Mouse (Mus musculus) mature B cell (primary cell): ENCODE results near the gene Tshr.
"Not testable (repeated sequence)": the region's sequence is repeated elsewhere in the genome, so short reads cannot be mapped to it uniquely, and the experiment has no call there.

Experiments used
- in situ Hi-C: fragments of 300-500 bp; cut with MboI; formaldehyde crosslinking; loops from 2 replicates; pipeline ENCODE4 v1.14.3; 2019

Gene Tshr

DNA sequence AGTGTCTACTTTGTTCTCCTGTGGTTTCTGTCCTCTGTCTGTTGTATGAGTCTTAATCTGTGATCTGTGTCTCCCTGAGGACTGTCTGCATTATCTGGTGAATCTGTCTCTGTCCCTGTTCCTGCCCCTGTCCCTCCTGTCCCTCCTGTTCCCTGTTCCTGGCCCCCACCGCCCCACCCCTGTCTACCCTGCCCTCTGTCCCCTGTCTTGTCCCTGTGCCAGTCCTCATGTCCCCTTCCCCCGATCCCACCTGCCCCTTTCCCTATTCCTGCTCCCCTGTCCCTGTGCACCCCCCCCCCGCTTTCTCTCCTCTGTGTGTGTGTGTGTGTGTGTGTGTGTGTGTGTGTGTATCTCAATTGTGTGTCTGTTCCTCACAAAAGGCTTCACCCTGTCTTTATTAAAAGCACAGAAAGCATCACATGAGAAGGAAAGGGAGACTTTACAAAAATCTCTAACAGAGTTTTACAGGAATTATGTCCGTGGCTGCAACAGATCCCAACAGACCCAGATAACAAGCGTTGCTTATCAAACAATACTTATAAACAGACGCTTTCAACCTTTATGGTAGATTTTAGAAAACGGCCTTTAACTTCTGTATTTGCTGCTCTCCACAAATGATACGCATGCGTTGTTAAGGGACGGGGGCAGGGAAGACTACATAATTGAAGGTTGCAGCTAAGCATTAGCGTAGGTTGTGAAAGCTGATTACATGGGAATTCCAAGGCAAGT lies 111.3 kb downstream of the Tshr start:
- in situ Hi-C loops, result no loop called here

DNA sequence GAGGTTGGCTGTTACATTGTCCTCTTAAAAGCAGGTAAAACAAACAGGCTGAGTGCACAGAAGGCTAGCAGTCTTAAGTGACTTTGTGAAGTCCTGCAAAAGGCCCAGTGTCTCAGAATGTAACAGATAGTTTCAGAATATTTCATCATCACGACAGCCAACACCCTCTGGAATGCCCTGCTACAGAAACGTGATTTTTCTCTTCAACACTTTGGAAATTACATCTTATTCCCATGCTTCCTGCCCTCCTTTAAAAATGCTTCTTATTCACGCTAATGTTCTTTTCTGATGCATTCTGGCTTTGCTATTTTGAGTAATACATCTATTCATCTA lies 111.8 kb downstream of the Tshr start:
- in situ Hi-C loops, result no loop called here

DNA sequence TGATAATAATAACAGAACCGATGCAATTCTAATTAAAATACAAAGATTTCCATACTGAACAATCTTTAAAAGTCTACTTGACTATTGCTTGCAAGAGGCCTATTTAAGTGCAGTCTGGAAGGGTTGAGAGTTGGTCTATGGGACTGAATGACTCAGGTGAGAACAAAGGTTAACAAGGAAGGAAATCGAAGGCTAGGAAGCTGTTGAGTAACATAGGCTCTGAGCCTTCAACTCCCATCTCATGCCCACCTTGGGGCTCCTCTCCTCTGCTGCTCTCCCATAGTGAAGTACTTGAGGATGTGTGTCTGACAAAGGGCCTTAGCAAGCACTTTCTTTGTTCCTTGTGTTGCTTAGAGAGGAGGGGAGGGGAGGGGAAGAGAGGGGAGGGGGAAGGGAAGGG lies 116.1 kb downstream of the Tshr start:
- in situ Hi-C loops, result no loop called here

DNA sequence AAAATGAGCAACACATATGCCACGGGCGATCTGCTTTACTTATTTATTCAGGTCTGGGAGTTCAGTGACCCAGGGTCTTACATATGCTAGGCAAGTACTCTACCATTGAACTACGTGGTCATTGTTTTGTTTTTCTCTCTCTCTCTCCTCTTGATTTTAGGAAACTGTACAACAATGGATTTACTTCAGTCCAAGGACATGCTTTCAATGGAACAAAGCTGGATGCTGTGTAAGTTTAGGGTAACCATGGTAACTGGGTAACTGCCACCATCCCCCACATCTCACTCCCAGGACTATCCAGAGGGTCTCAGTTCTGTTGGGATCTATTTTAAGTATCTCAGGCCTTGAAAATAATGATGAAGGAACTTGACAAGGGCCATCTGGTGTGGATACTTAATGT lies 127.4 kb downstream of the Tshr start:
- in situ Hi-C loops, result no loop called here

DNA sequence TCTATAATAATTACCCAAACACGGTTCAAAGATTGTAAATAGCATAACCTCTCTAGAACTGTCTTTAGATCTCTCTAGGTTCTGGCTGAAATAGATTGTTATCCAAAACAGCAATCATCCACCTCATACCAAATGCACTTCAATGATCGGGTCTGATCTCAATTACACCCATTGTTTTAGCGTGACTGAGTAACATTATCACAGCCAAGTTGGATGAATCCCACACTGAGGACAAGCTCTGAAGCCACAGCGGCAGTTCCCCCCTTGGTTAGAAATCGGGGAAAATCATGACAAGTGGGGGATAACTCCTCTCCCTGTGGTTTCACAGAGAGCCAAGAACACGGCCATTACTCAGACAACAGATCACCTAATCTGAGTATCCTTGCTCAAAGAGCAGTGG lies 129.6 kb downstream of the Tshr start:
- in situ Hi-C loops, result no loop called here

DNA sequence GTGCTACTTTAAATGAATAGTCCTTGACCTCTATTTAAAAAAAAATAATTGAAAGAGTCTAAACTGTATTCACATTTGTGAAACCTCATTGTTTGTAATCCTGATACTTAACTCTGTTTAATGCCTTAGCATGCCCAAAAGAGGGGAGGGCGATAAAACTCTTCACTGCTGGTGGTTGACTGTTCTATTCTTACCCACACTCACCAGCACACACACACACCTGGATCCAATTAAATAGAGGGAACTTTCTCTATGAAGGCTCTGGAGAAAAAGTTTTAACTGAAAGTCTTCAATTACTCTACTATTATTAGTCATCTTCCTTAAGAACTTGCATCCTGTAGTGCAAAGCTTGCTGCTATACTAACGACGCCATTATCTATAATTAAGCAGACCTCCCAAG lies 133.4 kb downstream of the Tshr start:
- in situ Hi-C loops, result no loop called here

DNA sequence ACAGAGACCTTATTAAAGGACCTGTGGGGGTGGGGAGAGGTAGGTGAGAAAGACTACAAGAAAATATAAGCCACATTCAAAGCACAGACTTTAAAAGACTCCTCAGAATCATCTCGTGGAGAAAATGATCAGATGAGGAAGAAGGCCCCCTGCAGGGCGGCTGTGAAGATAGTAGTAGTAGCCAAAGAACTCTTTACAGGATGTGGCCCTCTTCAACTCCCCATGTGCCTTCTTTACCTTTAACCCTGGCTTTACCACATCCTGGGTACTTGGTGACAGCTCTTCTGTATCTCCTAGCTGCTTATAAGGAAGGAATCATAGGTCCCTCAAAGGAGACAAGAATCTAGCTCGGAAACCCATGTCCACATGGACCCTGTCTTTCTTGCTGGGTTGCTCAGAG lies 139.3 kb downstream of the Tshr start:
- in situ Hi-C loops, result no loop called here

DNA sequence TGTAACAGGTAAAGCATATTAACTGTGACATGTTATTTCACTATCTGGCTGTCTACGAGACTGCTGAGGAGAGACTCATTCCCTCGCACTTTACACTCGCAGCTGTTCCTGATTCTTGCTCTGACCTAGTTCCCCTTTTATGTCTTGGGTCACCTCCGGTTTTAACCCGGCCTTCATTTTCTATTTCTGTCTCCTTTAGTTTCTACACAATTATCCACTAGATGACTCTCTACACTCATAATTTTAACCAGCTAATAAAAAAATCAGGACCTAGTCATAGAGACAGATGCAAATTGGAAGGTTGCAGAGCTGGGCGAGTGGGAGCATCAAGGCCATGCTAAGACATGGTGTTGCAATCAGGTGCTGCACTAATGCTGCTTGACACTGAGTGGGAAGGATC lies 150.2 kb downstream of the Tshr start:
- in situ Hi-C loops, result no loop called here

DNA sequence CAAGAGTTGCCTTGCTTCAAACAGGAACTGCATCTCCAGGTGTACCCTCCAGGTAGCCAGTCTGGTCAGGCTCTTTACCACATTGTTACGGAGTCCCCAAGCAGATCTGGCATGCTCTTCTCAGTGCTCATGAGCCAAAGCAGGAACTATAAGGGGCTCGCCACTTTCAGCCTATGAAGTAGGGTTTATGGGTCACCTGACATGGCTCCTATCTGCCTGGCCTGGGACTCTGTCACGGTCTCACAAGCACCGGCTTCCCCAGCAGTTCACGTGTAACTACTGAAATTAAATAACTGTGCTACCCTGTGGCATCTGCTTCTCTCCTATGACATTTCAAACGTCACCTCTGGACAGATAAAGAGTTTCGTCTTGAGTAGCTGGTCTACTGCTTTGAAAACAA lies 155.8 kb downstream of the Tshr start:
- in situ Hi-C loops, result no loop called here

DNA sequence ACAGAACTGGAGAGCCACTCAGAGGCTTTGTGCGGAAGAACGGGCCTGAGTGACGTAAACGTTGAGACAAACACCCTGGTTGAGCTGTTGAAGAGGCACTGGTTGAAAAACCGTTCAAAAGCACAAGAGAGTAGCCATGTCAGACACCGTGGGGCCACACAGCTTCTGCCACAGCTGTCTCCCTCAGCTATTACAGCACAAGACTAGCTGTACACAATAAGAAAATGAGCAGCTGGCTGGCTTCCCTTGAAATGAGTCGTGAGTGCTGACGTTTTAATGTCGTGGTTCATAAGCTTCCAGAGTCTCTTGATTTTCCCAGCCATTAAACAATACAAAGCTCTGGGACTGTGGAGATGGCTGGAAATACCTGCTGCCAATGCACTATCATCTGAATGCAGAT lies 165.1 kb downstream of the Tshr start:
- in situ Hi-C loops, result no loop called here

DNA sequence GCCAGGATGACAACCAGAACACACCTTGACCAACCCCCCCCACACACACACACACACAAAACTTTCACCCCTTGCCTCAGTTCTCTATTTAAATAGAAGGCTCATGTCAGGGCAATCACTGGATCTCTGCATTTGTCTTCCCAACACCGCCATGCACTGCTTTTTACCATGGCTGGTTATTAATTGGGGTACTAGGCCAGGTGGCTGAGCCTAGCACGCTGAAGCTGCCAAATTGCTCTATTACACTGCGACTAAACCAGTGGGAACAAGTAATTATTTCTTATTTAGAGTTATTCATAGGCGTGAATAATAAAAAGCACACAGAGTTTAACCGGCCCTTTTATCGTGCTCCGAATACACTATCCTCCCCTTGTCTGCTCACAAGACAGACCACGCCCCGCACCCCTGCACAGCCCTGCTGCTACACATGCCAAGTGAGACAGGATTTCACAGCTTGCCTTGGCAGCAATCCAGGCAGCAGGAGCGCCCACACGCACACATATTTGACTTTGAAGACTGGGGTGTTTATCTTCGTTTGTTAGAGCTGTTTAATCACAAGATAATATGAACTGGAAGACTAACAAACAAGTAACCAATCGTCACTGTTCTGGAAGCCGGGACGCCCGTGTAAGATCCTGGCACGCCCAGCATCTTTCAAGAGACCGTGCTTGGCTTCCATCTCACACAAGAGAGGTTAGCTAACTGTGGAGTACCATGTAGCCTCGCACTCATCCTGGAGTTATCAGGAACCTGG lies 167.6 kb downstream of the Tshr start:
- in situ Hi-C loops, result no loop called here

DNA sequence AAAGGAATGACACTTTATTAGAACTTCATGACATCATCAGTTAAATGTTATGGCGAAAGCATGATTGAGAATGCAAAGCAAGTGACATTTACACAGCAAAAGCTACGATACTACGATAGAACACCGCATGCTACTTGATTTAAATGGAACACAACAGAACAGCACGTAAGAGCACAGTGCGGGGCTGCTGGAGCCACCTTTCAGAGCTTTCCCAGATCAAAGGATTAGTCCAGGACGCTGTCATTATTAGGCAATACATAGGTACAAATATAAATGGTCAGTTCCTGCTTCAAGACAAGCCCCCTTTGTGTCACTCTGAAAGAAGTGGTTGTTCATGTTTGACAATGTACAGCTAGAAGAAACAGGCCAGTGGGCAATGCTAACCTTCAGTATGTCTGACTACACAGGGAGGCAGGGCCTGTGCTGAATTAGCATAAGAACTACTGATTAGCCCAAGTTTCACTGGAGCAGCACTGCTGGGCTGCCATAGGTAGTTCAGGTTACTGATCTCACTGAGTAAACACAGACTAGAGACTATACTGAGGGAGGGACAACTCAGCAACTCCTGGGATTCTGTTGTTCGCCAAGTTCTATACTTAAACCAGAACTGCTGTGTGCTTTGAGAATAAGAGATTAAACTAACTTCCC lies 173.1 kb downstream of the Tshr start:
- in situ Hi-C loops, result not testable (repeated sequence)

DNA sequence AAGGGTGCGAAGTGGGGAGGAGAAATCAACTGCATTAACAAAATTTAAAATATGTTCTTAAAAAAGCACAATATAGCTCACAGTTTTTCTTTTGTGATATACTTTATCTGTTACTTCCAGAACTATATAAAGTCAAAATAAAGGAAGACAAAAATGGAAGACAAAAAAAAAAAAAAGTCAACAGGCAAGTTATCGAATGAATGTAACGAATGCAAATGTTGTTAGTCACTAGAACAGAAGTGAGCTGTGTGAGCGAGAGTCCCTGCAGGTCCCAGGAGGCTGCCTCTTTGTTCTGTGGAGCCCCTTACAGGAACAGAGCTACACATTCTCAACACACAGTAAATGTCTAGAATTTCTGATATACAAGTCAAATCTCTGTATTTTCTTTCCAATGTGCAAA lies 173.8 kb downstream of the Tshr start:
- in situ Hi-C loops, result not testable (repeated sequence)

DNA sequence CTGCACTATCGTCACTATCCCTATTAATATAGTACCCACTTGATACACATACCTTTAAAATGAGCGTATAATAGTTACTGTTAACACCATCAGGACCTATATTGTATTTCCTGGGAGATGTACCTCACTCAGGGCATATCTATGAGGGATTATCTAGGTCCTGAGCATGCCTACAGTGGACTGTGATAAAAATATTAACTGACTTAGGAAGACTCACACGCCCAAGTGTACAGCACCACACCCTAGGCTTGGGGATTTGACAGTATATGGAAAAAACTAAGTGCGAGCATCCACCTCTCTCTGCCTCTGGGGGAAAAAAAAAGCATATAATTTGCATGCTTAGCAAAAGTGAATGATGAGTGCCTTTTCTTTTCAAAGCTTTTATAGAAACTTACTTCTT lies 182.8 kb downstream of the Tshr start:
- in situ Hi-C loops, result no loop called here

DNA sequence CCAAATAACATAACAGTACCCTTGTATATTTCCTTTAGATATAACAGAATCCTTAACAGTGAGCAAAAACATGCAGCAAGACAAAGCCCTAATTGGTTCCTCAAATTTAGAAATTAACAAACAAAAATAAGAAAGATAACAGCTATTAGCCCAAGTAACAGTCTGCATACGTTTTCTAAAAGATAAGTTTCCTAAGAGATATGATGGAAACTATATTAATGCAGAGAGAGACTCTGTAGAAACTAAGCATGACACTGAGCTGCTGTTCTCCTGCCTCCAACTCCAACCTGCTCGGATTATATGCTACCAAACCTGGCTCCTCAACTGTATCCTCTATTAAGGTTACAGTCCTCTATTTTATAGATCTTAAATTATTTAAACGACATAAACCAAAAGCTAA lies 184.9 kb downstream of the Tshr start:
- in situ Hi-C loops, result no loop called here

DNA sequence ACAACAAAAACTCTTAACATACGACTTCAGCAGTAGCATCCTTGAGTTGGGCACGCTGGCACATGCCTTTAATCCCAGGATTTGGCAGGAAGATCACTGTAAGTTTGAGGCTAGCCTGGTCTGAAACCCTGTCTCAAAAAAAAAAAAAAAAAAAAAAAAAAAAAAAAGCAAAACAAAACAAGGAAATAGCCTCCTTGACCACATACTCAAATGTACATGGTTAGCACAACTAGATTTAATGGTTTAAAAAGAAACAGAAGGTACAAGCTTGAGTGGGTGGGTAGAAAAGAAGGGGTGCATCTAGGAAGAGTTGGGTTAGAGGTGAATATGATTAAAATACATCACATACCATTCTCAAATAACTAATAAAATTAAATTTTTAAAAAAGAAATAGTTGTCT lies 187.3 kb downstream of the Tshr start:
- in situ Hi-C loops, result loop anchor here (10.0 kb wide), 1 partner anchor 187 kb away; the partner anchor contains the start of genes Cep128 and Tshr

DNA sequence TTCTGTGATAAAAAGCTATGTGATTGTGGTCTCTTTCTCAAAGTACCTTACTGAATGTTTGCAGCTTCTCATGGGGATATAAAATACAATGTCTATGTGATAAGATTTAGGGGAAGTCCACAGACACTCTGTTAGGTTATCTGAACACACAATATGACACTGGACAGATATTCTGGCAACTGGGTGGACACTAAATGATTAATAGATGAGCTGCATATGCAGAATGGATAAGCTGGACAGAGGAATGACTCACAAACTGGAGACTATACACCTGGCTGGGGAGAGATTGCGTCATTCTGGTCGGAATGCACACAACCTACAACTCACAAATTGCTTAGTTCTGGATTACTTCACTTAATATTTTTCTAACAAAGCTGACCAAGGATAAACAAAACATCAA lies 195.3 kb downstream of the Tshr start:
- in situ Hi-C loops, result loop anchor here (10.0 kb wide), 1 partner anchor 195 kb away; the partner anchor contains the start of genes Cep128 and Tshr

DNA sequence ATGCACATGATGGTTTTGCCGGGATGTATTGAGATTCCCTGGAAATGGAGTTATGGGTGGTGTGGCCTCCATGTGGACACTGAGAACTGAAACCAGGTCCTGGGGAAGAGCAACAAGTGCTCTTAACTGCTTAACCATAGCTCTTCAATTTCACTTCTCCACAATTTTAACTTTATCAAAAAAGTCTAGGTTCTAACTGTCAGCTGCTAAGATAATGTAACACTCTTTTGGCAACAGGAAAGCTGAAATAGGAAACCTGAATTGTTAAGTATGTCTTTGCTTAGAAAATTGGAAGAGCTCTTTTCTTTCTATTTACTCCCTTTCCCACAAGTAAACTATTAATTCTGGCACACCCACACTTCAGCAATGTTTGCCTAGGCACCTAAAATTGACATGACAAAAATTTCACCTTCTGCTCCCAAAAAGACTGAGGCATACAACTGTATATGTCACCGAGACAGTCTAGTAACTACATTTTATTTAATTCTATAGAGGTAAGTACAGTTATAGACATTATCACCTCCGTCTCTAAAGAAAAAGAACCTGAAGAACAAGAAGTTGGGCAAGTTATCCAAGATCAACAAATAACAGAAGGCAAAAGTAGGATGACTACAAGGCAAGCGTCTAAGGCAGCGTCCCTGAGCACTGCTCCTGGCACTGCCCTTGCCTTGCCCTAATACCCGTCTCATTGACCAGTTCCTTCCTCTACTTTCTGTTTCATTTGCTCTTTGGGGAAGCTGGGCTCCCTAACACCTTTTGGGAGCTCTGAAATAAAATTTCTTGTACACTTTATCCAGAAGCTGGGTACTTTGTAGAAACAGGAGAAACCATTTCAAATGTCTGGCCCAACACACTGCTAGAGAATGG lies 197.1 kb downstream of the Tshr start:
- in situ Hi-C loops, result no loop called here

DNA sequence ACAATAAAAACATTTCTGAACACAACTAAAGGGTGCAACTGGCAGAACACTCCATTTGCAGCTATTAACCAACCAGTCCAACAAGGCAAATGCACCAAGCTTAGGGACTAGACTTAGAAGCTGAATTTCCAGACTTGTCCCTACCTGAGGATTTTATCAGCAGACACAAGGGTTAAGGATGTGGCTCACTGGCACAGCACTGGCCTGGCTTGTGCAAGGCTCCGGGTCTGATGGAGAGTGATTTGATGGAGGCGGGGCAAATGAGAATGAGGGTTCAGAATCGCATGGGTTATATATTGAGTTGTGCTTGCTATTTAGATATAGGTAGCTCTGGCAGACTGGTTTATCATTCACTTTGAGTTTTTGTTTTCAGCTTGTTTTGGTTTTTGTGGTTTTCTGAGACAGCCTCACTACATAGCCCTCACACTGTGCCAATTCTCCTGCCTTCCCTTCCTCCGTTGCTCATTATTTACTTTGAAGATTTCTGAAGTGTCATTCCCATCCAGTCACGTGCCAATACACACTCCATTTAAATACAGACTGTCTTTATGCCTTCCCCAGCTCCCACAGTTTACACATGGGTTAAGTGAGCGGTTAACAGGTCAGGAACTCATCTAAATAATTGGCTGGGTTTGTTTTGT lies 198.1 kb downstream of the Tshr start:
- in situ Hi-C loops, result no loop called here

DNA sequence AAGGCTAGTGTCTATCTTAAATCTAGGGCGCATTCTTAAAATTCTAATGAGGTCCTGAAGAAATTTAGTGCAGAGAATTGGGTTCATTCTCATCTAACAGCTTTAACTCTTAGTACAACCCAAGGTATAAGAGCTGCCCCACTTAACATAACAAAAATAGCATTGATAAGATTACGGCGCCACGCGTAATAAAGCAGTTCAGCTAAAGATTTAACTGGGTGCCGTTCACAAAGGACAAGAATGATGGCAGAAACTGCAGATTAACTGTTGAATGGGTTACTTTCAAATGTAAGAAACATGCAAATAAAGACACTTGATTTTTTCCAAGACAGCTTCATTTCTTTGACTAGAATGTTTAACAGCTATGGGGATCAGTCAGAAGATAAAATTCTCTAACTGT lies 199.0 kb downstream of the Tshr start:
- in situ Hi-C loops, result no loop called here

DNA sequence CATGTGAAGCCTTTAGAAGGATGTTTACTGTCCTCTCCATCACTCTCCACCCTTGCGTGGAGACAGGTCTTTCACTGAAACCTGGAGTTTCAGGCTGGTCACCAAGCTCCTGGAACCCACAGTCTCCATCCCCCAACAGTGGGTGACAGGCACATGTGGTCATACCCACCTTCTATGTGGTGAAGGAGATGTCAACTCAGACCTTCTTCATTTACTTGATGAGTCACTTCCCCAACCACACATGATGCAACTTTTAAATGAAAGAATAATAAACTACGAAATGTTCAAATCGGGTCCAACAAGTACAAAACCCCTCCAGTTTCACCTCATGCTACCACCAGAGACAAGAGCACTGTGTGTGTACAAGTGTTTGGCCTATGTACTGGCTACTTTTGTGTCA lies 200.8 kb downstream of the Tshr start:
- in situ Hi-C loops, result no loop called here

DNA sequence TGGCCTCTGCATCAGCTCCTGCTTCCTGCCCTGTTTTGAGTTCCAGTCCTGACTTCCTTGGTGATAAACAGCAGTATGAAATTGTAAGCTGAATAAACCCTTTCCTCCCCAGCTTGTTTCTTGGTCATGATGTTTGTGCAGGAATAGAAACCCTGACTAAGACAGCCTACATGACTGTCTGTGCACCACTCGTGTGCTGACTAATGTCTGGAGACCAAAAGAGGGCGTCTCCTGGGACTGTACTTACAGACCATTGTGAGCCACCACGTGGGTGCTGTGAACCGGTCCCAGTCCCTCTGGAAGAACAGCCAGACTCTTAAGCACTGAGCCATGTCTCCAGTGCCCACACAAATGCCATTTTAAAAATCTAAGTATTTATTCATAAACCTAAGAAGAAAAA lies 201.5 kb downstream of the Tshr start:
- in situ Hi-C loops, result not testable (repeated sequence)
